Mouse (Mus musculus) midbrain, embryonic 14.5 days (tissue): Measurements from ENCODE around the gene Pin4. TPM values are rescaled to one million over a fixed set of nuclear protein-coding genes. Genes with fewer than 3 reads are reported as not detected.
"Not testable (repeated sequence)": the region's sequence is repeated elsewhere in the genome, so short reads cannot be mapped to it uniquely, and the experiment has no call there.

ENCODE experiments used
- ATAC-seq: fragments of 200-750 bp; cut with Nextera tagmentation; 2 replicates; pipeline ENCODE4 v1.8.0; 2017; ENCODE audit warnings: moderate number of reproducible peaks, moderate library complexity; ENCODE audit not compliant: low FRiP score, low TSS enrichment
- DNase-seq: peaks from one replicate; pipeline ENCODE4 v3.0.0-alpha.2; 2015
- H3K27ac ChIP-seq: fragments of 300-500 bp; sonication (generic); replicated peaks from 2 replicates; pipeline ENCODE4 v1.5.1; 2014; ENCODE audit warnings: mild to moderate bottlenecking, low read depth, low read length, moderate library complexity
- H3K27me3 ChIP-seq: fragments of 300-500 bp; sonication (generic); 2 replicates; pipeline ENCODE4 v1.6.1; 2014; ENCODE audit warnings: low read length, control low read depth, mixed read lengths; ENCODE audit not compliant: control insufficient read depth, insufficient read depth
- H3K36me3 ChIP-seq: fragments of 300-500 bp; sonication (generic); 2 replicates; pipeline ENCODE4 v1.6.1; 2014; ENCODE audit warnings: low read length, control low read depth; ENCODE audit not compliant: control insufficient read depth, insufficient read depth
- H3K4me1 ChIP-seq: fragments of 300-500 bp; sonication (generic); 2 replicates; pipeline ENCODE4 v1.6.1; 2014; ENCODE audit warnings: mild to moderate bottlenecking, antibody characterized with exemption, low read length, control low read depth; ENCODE audit not compliant: control insufficient read depth, insufficient read depth
- H3K4me2 ChIP-seq: fragments of 300-500 bp; sonication (generic); 2 replicates; pipeline ENCODE4 v1.6.1; 2014; ENCODE audit warnings: mild to moderate bottlenecking, low read length, moderate library complexity
- H3K4me3 ChIP-seq: fragments of 300-500 bp; sonication (generic); replicated peaks from 2 replicates; pipeline ENCODE4 v1.5.1; 2014; ENCODE audit warnings: low read depth, low read length
- H3K9ac ChIP-seq: fragments of 300-500 bp; sonication (generic); replicated peaks from 2 replicates; pipeline ENCODE4 v1.6.1; 2014; ENCODE audit warnings: mild to moderate bottlenecking, low read length, moderate library complexity
- H3K9me3 ChIP-seq: fragments of 300-500 bp; sonication (generic); 2 replicates; pipeline ENCODE4 v1.6.1; 2016; ENCODE audit warnings: low read length, control low read depth, mixed read lengths; ENCODE audit not compliant: control insufficient read depth
- WGBS: fragments of 180-500 bp; shearing (Covaris S2); extraction: QIAGEN DNeasy Blood & Tissue Kit; methylation state at CpG from one replicate; pipeline ENCODE4 v1.1.7; 2014; 5-methylcytosine and 5-hydroxymethylcytosine counted together
- polyA plus RNA-seq: library from polyadenylated mRNA; unstranded; fragments of >200 nt; fragmentation: Nextera tagmentation; extraction: Ambion mirVana; gene quantifications from 2 replicates; pipeline ENCODE4 v1.2.1, GENCODE M21; 2014

Gene Pin4
- polyA plus RNA-seq, 1 experiment from 2014 or later = 60.6 TPM

DNA sequence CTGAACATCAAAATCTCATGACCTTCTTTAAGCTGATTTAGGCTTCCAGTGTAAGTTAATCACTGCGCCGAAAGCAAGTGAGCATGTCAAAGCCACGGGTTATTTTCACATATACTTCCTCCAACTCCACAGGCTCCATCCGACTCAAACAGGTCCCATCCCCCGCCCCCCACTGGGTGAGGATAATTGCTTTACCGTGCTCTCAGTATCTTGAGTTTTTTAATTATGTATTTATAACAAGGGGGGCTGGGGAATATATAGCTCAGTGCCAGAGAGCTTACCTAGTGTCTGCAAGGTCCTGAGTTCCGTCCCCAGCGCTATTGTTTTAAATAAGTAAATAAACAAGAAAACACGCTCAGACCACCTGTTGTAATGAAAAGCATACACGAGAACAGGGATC lies 38.2 kb upstream of the Pin4 start:
- peak; percentile 41 for DNase-seq
- peak overlapping the region; percentile 26 for H3K4me2 ChIP-seq
- peak; percentile 44; the same call in 1 of the 2 replicates for ATAC-seq
- H3K9me3 ChIP-seq = no peaks in the 10 kb centered on the region
- H3K36me3 ChIP-seq = no peaks in the 10 kb centered on the region
- peaks cover 27% of the 10 kb centered on the region for H3K4me1 ChIP-seq
- no peak overlapping the region for H3K9ac ChIP-seq
- 37% methylated on average over 10 of the region's 10 CpGs for WGBS
- H3K27ac ChIP-seq = peak overlapping the region; percentile 90
- no peak overlapping the region for H3K4me3 ChIP-seq
- H3K27me3 ChIP-seq = no peaks in the 10 kb centered on the region

DNA sequence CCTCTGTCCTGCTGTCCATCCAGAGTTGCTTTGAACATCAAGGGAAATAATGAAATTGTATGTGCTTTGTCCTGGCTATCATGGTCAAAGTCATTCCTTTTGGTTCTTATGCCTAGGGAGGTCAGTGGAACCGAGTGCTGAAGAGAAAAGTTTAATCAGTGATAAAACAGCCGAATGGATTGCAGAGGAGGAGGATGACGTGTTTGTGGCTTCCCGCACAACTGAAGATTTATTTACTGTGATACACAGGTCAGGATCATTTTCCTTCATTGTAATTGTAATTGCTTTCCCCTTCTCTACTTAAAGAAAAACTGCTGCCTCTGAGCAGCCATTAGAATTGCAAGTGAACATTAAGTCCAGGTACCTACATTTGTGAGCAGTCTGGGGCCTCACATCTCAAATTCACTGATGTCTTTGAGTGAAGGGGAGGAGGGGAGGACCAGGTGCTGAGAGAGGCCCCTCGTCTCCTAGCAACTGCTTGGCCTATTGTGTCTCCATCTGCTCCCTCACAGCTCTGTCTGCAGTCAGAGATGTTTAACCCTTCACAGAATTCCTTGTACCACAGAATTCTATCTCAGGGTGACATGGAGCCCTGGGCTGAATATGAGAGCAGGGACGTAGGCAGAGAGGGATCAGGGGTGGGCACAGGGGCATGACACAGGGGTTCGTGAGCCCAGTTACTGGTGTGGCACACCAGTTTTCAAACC lies 37.5 kb upstream of the Pin4 start:
- peak; percentile 83 for DNase-seq
- 24% methylated on average over 7 of the region's 7 CpGs for WGBS
- Histone ChIP-seq H3K27ac (peak overlapping the region; percentile 90), H3K9me3 (no peaks in the 10 kb centered on the region), H3K4me1 (peaks cover 27% of the 10 kb centered on the region), H3K36me3 (no peaks in the 10 kb centered on the region), H3K9ac (no peak overlapping the region), H3K4me3 (no peak overlapping the region), H3K27me3 (no peaks in the 10 kb centered on the region), H3K4me2 (peak overlapping the region; percentile 26)
- ATAC-seq = peak; percentile 92

DNA sequence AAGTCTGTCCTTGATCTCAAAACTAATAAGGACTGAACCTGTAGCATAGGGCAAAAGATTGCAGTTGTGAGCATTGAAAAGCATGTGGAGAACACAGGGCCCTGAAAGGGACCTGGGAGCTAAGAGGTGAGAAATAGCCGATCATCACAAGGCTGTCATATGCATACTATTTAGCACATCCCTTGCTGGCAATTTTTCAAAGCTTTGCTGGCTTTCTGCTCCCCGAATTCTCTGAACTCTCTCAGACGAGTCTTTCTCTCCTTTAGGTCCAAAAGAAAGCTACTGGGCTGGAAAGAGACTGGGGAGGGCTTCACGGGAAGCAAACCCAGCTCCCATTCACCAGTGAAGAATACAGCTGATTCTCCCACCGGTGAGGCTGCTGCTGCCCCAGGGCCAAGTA lies 36.9 kb upstream of the Pin4 start:
- Histone ChIP-seq H3K36me3 (no peaks in the 10 kb centered on the region), H3K27me3 (no peaks in the 10 kb centered on the region), H3K4me3 (no peak overlapping the region), H3K27ac (peak overlapping the region; percentile 90), H3K4me1 (peaks cover 27% of the 10 kb centered on the region), H3K9me3 (no peaks in the 10 kb centered on the region), H3K9ac (no peak overlapping the region), H3K4me2 (peak overlapping the region; percentile 22; the same call in 1 of the 2 replicates)
- WGBS = 19% methylated on average over 5 of the region's 5 CpGs
- ATAC-seq (peak; percentile 26; the same call in 1 of the 2 replicates), DNase-seq (peak; percentile 42)

DNA sequence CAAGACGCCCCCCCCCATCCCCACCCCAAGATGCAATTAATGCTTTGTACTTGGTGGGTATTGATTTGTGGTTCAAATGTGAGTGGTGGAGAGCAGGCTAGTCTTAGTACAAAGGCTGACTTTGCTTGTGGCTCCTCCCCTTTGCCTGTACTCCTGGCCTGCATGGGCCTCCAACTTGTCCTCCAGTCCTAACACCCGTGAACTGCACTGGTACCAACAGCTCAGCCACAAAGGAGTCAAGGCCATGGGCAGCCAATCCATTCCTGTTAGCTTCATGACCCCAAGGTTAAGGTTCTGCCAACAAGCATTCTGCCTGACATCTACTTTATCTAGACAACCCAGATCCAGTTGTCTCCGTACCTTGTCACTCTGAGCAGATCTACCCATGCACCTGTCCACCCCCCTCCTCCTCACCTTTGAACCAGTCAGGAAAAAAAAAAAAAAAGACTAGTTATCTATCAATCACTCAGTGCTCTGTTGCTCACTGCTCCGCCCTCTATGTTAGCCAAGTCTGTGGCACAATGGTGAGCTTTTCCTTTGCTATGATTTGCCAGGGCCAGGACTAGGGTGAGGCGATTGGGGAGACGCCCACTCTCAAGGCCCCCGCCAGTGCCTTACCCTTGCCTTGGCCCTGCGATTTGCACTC lies 33.3 kb upstream of the Pin4 start:
- Histone ChIP-seq H3K4me1 (peaks cover 21% of the 10 kb centered on the region), H3K36me3 (no peaks in the 10 kb centered on the region), H3K9me3 (no peaks in the 10 kb centered on the region), H3K27ac (no peak overlapping the region), H3K9ac (no peak overlapping the region), H3K4me3 (no peak overlapping the region), H3K4me2 (no peak overlapping the region), H3K27me3 (no peaks in the 10 kb centered on the region)
- WGBS = 81% methylated on average over 8 of the region's 8 CpGs
- DNase-seq (no peak), ATAC-seq (no peak)

DNA sequence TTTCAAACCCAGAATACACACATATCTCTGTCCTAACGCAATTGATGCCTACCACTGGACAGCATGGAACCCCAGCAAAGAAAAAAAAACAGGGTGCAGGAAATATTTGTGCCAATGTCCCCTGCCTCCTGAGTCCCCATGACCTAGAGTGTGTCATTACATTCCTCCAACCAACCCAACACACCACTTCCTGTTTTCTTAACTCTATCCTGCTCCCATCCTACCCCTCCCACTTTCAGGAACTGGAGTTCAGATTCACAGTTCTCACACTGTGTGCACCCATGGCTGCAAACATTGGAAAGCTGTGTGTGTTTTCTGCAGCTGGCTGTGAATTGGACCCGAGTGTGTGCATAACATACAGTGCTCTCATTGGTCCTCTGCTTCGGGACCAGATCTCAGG lies 28.6 kb upstream of the Pin4 start:
- Histone ChIP-seq H3K27ac (no peak overlapping the region), H3K36me3 (no peaks in the 10 kb centered on the region), H3K9ac (no peak overlapping the region), H3K27me3 (no peaks in the 10 kb centered on the region), H3K4me3 (no peak overlapping the region), H3K4me2 (no peak overlapping the region), H3K9me3 (no peaks in the 10 kb centered on the region), H3K4me1 (no peaks in the 10 kb centered on the region)
- WGBS = 85% methylated on average over 3 of the region's 3 CpGs
- DNase-seq (no peak), ATAC-seq (no peak)

DNA sequence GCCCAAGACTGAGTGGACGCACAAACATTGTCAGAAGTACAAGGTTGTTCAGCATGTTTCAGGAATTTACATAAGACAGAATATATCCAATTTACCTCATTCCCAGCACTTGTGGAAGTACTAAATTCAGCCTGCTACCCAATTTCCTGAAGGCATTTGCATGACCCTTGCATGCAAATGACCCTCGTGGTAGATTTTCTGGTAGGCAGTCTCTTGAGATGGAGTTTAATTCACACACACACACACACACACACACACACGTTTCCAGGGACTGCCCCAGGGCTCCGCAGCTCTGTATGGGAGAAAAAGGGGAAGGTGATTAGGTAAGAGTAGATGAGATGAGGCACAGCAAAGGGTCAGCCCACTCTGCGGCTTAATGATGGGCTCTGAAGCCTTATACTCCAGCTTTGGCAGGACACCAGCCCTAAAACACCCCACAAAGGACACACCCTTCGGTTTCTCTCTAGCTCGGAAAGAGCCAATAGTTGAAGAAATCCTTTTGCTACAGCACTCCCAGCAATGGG lies 24.8 kb upstream of the Pin4 start:
- no peaks in the 10 kb centered on the region for H3K9me3 ChIP-seq
- H3K36me3 ChIP-seq = no peaks in the 10 kb centered on the region
- no peak for DNase-seq
- no peak overlapping the region for H3K27ac ChIP-seq
- no peak for ATAC-seq
- H3K27me3 ChIP-seq = no peaks in the 10 kb centered on the region
- 73% methylated on average over 7 of the region's 7 CpGs for WGBS
- no peaks in the 10 kb centered on the region for H3K4me1 ChIP-seq
- no peak overlapping the region for H3K4me3 ChIP-seq
- H3K9ac ChIP-seq = no peak overlapping the region
- H3K4me2 ChIP-seq = no peak overlapping the region

DNA sequence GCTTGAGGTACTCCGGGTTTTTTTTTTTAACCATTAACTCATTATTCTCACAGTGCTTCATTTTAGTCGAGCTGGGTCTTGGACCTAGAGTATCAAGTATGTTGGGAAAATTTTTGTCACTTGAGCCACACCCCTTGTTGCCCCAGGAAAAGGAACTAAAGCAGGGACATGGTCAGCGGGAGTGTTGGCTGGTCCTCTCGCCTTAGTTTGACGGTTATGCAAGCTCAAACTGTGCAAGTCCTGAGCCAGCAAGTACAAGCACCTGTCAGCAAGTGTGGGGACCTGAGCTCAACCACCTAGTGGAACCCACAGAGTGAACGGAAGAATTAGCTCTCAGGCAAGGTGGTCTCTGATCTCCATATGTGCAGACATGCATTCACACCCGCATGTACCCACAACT lies 17.4 kb upstream of the Pin4 start:
- no peak for ATAC-seq

DNA sequence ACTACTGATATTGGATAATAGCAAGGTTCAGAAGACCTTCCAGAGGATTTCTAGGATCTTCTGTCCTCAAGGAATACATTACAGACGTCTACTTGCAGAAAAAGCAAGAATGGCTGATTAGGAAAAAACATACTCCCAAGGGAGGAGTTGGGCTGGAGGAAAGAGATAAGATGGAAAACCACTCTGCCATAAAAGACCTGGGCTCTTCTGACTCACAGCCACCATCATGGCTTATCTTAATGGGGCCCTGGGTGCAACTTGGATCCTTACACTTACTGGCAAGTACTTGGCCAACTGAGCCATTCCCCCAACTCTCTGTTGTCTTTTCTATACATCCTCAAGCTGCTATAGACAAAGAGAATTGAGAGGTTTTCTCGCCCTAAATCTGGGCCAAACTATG lies 15.4 kb upstream of the Pin4 start:
- H3K4me3 ChIP-seq, H3K4me2 ChIP-seq, H3K36me3 ChIP-seq, H3K4me1 ChIP-seq, ATAC-seq, DNase-seq, H3K9ac ChIP-seq, H3K27me3 ChIP-seq, H3K27ac ChIP-seq, H3K9me3 ChIP-seq: not testable (repeated sequence)
- WGBS = 64% methylated on average over 2 of the region's 2 CpGs

More for the DNA sequence above, 17.4 kb upstream of the Pin4 start:
- Histone ChIP-seq H3K27ac (no peak overlapping the region), H3K9ac (no peak overlapping the region), H3K27me3 (no peaks in the 10 kb centered on the region), H3K4me2 (no peak overlapping the region), H3K4me1 (no peaks in the 10 kb centered on the region), H3K4me3 (no peak overlapping the region), H3K36me3 (no peaks in the 10 kb centered on the region), H3K9me3 (no peaks in the 10 kb centered on the region)
- DNase-seq = no peak
- 70% methylated on average over 7 of the region's 7 CpGs for WGBS

DNA sequence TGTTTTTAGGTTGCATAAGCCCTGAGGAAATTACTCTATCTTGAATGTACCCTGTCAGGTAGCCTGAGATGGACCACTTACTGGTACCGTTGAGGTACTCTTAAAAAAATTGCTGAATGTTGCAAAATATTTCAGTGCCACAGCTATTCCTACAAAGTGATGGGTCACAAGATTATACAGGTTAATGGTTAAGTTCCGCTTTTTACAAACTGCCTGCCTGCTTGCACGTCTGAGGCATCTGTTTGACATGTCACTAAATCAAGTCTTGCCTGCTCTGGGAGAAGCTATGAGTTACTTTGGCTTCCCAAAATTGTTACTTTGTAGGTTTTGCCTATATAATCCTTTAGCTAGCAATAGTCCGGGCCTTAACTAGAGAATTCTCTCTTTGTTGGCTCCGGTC lies 9.9 kb upstream of the Pin4 start:
- not testable (repeated sequence) for H3K9ac ChIP-seq, H3K4me1 ChIP-seq, H3K4me2 ChIP-seq, H3K36me3 ChIP-seq, DNase-seq, ATAC-seq, H3K9me3 ChIP-seq, H3K27me3 ChIP-seq, H3K4me3 ChIP-seq, H3K27ac ChIP-seq
- 85% methylated on average over 5 of the region's 5 CpGs for WGBS
